Mouse (Mus musculus) frontal cortex, adult 2 months (tissue): ENCODE measurements at regions not wholly inside any gene's neighbourhood (a gene's known extent, or its start where the extent isn't known, plus 50 kb on each side); places are given as distances from the start of the nearest gene placed in this dataset.

Source experiments
- DNase-seq, 2 experiments: peaks; one replicate each; pipeline ENCODE4 v3.0.0; 2022; ENCODE audit warnings: low spot score in 1 of 2; ENCODE audit errors: extremely low spot score in 1 of 2

DNA sequence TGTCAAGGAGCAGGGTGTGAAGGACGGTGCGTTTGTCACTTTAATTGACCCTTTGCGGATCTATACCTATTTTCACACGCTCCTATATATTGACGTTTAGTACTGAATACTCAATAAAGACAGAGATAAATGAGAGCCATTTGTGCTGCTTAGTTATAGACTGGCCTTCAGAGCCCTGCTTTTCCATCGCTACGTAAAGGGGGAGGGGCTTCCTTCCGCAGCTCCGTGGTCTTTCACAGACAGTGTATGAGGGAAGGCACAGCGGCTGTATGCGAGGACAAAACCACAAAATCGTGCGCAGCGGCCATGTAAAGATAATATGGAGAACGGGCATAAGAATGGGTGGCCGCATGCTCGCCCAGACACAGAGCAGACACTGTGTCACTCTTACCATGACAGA, 58.4 kb upstream of the Pced1b start:
- DNase-seq: no peak

DNA sequence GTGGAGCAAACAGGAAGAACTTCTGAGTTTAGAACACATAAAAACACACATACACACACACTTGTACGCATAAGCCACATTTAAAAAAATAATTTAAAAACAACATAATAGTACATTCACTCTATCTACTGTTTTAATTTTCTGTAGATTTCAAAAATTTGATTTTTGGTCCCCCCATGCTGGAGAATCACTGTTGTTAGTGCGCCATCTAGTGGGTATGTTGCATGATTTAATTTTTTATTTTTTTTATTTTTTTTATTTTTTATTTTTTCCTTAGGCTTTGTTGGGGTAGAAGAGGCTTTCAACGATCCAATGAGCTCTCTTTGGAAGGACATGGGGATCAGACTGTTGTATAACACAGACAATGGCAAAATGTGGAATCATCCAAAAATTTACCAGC, 59.1 kb upstream of the Pced1b start:
- peak in 1 of 2 experiments; percentile 27 for DNase-seq

DNA sequence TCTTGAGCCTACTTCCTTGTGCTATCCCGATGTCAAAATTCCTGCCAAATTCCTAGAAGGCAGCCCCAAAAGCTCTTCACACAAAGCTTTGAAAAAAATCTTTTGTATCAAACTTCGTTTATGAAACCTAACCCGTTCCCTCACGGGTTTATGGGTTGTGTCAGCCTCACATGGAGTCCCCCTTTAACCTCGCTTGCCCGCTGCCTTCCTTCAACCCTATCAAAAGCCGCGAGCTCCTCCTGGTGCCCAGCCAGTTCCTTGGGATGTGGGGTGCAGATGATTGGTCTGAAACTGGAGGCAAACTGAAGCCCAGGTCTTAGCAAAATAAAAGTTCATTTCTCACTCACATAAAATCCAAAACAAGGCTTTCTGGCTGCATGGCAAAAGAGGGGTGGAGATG, 60.9 kb upstream of the Pced1b start:
- no peak for DNase-seq

DNA sequence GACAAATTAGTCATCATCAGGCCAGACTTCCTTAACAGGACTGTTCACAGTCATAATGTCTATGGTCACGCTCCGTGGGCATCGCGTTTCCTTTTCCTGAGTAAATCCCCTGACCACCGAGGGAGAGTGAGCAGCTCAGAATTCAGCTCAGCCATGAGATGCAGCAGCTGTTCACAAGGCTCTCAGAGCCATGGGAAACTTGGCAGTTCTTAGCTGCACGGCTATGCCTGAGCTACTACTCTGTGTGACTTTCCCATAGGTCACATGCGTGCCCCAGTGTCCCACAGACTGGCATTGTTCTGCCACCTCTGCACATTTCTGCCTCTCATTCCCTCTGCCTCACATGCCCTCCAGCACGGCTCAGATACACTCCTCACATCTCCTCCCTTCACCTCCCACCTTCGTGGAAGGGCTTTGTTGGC, 64.3 kb upstream of the Pced1b start:
- DNase-seq: no peak

DNA sequence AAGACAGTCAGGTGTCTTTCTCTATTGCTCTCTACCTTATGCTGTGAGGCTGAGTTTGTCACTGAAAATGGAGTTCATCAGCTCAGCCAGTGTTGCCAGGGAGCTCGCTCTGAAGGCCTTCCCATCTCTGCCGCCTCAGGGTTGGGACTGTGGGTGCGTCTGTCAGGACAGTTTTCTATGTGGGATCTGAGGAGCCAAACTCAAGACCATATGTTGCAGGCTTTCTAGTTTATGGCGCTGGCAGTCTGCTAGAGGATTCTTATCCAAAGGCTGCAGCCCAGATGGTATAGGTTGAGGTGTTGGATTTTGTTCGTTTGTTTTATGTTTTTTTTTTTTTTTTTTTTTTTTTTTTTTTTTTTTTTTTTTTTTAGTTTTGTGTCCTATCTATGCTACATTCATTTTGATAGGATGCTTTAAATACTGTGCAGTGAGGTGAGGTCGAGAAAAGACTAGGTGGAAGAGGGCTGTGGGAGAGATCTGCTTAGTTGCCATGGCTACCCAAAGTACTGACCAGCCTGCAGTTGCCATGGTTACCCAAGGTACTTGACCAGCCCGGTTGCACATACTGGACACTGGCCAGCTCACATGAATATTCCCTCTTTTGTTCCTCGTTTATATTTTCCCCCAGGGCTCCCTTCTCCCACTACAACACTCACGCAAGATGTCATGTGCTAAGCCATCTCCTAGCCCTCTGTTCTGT, 65.8 kb upstream of the Pced1b start:
- peak in 1 of 2 experiments; percentile 32 for DNase-seq

DNA sequence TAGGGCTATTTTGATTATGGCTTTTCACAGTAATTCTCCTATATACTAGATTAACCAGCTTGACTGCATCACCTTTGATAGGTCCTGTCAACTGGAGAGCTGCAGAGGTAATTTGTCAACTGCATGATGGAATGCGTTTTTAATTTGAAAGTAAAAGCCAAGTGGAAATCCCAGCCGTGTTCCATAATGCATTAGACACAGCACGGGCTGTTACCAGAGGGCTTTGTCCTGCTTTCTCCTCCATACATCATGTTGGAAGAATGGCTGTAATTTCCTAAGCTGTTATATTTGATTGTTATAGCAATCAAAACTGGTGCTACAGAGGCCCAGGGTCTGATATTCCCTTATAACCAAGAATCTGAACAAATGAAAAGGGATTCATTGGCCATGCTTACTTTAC, 68.6 kb upstream of the Pced1b start:
- no peak for DNase-seq

DNA sequence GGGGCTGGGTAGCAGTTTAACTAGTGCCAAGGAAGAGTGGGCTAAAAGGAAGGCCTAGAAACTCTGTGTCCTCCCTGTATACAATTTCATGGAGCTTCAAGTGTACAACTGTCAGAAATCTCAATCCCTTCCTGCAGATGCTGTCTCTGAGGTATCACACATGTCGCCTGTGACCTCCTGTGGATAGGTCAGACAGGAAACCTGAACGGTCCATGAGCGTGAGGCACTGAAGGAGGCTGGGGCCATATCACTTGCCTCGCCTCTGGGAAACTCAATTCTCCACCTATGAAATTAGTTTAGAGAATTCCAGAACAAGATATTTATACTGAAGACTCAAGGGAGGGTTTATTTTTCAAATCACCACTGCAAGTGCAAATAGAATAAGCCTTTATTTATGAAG, 69.1 kb upstream of the Pced1b start:
- no peak for DNase-seq

DNA sequence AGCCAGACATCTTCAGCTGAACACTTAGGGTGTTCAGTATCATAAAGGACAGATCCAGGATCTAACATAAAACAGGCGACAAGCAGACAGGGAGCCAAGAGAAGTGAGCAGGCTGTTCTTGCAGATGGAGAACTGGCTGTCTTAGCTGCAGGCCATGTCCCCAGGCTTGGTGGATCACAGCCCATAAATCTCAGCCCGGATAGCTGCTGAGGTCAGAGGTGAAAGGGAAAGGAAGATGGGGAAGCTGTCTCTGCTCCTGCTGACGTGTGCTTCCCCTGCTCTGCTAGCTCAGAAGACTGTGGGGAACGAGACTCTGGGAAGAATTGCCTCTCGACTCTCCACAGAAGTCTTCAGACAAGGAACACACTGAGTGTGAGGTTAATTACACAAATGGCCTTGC, 71.9 kb upstream of the Pced1b start:
- no peak for DNase-seq

DNA sequence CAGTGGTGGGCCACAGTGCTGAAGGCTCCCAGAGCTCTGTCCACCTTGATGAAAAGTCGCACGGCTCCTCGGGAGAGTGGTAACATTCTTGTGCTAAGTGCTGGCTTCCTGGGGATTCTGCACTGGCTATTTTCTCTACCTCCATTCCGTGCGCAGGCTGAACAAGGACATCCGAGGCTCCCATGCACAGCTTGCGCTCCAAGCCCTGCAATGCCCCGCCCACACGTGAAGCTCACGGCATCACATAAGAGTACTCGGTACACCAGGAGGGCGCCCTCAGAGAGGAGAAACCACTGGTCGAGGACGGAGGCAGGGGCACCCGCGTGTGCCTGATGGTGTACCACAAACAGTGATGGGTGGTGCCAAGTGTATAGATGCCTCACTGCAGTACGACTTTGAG, 73.7 kb upstream of the Pced1b start:
- DNase-seq: peak in 1 of 2 experiments; percentile 21

DNA sequence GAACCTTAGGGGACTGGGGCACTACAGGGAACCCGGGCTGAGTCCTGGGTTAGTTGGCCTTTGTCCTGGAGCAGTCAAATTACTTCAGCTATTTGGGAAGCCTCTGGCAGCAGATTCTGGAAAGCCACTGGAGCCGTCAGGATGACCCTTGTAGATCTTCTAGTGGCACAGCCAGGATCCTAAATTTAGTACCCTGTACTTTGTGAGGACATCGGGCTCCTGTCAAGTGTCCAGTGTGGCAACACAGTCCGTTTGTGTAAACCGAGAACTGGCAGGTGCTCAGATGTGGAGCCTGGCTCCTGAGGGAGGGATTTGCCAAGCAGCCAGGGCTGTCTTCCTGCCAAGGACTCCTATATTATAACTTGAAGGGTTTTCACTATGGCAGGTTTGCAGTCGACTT, 76.8 kb upstream of the Pced1b start:
- DNase-seq: no peak

DNA sequence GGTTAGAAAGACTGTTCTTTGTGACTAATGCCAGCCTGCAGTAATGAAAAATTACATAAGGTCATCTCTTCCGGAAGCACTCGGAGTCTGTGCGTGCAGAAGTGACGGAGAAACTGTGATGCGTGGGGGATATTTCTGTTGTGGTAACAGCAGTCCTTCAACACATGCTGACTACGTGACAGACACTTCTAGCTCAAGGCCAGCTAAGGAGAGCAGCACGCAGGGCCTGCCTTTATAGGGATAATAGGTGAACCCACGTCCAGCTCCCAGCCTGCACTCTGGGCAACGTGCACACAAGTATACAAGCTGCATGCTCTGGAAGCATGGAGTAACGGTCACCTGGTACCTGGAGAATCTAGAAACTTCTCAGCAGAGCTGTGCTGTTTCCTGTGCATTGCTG, 77.5 kb upstream of the Pced1b start:
- peak in 1 of 2 experiments; percentile 29 for DNase-seq

DNA sequence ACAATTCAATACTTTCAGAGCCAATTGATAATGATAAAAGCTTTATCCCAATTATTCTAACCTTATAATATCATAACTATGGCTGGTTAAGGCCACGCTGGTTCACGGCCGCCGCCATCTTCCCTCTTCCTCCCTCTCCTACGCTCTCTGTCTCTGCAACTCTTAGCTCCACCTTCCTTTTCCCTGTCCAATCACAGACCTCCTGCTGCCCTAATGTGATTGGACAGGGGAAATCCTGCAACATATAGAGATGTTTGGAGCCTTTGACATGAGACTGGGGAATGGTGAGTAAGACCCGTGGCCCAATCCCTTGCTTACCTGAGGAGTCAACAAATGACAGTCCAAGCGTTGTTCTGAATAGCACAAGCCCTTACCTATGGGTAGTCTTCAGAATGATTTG, 79.8 kb upstream of the Pced1b start:
- no peak for DNase-seq

DNA sequence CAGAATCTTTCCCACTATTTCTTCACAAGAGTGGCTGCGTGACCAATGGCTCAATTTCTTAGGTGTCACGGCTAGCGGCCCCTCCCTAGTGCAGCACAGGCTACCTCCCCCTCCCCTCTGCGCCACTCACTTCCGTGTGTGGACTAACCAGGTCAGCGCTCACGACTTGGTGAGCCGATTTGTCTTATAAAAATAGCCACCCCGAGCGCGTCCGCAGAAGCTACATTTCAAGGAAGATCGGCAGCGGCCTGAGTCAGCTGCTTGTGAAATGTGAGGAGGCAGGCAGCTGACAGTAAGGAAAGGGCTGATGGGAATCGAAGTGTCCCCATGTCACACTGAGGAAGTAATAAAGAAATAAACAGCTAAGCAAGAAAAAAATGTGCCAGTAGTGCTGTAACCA, 82.3 kb upstream of the Pced1b start:
- DNase-seq: peak in 1 of 2 experiments; percentile 28

DNA sequence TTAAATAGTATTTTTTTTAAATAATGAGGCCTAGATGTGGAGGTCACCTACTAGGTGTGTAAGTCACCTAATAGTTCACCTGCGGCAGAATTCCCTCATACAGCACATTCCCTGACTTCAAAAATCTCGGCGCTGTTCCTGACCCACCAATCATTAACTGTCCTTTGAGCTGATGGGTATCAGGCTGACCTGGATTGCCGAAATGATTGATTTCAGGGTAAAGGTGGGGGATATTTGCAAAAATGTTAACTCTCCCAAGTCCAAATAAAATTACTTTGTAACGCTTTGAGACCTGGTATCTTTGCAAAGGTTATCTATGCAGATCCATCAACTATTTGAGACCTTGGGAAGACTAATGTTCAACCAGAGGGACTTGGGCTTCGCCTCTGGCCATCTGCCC, 82.9 kb upstream of the Pced1b start:
- DNase-seq: no peak

DNA sequence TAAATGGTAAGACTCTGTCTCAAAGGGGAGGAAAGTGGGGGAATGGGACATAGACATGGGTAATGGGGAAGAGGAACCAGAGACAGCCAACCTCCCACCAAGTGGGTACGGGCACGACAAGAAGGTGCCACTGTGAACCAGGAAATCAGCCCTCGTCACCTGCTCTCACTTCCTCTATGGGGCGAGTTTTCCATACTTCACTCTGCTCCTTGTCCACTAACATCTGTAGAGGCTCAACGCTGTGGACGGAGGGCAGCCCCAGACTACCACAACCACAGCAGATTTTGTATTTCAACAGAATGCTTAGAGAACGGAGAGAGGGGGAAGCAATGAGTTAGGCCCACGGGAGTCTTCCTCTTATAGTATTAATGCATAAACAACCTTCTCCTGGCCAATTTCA, 83.8 kb upstream of the Pced1b start:
- DNase-seq: no peak

DNA sequence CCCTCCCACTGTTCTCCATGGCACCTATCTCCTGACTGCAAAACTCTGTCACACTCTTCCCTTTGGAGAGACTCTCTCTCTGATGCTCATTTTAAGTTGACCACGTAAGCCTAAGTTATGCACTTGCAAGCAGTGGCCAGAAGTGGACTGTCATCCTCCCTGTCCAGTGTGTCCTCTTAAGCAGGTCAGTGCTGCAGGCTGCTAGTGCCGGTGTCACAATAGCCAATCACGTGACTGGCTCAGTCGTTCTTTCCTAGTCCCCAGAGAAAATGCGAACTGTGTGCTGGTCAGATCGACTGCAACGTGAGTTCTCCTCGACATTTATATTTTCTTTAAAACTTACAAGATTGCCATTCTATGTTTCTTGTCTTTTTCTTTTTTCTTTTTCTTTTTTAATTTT, 84.6 kb upstream of the Pced1b start:
- DNase-seq: no peak

DNA sequence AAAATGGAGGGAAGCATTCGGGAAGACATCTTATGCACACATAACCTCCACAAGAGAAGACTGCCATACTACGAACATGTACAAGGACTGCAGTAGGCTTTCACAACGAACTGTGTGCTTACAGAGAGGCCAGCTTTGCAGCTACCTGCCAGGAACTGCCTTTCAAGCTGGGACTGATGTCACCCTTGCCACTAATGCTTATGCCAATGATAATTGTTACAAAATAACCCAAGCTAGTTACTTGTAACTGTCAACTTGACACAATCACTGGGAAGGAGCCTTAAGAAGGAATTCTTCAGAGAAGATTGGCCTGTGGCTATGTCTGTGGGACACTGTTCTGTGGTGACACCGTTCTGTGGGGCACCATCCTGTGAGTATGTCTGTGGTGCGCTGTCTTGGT, 85.4 kb upstream of the Pced1b start:
- DNase-seq: no peak

DNA sequence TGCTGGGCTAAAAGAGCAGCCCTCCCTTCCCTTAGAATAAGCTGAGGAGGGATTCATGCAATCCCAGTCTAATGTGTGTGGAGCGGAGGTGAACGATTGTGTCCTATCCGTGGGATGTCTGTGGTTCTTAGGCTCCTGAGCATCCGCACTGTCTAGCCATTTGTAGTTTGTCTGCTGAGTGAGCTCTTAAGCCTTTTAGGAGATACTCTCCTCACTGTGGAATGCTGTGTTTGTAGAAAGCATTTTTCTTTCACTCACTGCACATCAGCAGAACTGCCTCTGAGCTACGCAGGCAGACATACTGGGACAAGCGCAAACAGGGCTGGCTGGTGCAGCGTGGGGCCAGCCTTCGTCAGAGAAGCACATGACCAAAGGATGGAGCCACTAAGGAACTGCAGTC, 94.6 kb upstream of the Pced1b start:
- DNase-seq: peak in 1 of 2 experiments; percentile 42

DNA sequence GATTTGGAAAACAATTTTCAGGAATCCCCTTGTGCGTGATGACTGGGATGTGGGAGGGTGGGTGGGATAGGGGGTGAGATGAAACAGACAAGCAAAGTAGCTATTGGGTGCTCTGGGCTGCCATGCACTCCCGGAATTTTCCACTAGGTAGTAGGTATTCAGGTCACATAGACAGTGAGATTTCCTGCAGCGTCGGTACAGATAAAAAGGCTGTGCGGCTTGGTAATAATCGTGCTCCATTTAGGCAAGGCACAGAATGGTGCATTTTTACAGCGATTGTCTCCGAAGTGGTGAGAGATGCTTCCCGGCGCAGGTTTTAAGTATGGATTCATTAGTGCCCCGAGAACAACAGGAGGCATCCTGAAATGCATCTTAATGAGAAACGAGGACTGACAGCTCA, 95.1 kb upstream of the Pced1b start:
- peak in 1 of 2 experiments; percentile 15 for DNase-seq

DNA sequence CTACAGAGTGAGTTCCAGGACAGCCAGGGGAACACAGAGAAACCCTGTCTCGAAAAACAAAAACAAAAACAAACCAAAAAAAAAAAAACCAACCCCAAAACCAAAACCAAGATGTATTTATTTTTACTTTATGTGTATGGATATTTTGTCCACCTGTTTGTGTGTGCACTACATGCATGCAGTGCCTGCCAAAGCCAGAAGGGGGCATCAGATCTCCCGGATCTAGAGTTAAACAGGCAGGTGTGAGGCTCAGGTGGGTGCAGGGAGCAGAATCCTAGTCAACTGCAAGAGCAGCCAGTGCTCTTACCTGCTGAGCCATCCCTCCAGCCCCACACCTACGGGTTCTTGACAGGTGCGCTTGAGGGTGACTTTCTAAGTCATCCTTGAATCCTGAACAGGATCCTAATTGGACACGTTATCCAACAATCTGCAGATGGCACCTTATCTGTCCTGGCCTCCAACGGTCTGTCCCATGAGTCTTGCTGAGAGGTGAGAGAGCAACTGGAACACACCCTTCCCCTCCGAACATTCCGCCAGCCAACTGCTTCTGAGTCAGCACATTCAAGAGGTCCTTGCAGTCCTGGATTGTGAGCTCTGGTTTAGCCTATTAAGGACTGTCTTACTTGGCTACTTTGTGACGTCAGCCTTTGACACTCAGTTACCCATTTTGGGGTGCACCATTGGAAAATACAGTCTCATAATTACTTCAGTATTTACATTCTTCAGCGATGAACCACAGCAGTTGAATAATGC, 95.4 kb upstream of the Slc38a4 start:
- no peak for DNase-seq

DNA sequence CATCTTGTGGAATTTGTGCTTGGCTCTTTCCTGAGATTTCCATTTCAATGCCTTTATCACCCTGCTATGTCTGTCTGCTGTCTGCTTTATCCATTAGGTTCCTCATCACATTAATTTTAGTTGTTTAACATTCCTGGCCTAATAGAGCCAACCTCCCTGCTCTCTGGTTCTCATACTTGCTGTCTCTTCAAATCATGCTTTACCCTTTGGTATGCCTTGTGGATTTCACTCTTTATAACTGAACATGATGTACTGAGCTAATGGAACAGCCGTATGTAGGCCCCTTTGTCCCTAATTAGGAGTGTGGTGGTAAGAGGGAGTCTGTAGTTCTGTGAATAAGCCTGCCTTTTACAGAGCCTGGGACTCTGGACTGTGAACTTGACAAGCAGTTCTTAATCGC, 86.2 kb upstream of the Slc38a4 start:
- DNase-seq: no peak

DNA sequence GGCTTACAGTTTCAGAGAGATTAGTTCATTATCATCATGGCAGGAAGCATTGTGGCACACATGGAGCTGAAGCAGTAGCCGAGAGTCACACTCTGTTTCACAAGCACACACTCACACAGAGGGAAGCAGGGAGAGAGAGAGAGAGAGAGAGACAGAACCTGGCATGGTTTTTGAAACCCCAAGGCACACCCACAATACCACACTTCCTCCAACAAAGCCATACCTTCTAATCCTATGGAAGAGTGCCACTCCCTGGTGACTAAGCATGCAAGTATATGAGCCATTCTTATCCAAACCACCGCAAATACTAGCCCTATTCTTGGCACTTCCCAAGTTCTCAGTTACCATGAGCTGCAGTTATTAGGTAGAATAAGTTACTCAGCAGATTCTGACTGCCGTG, 82.5 kb upstream of the Slc38a4 start:
- no peak for DNase-seq
